8 mouse cellular contexts compared by ENCODE assay signal in the genomic region with DNA sequence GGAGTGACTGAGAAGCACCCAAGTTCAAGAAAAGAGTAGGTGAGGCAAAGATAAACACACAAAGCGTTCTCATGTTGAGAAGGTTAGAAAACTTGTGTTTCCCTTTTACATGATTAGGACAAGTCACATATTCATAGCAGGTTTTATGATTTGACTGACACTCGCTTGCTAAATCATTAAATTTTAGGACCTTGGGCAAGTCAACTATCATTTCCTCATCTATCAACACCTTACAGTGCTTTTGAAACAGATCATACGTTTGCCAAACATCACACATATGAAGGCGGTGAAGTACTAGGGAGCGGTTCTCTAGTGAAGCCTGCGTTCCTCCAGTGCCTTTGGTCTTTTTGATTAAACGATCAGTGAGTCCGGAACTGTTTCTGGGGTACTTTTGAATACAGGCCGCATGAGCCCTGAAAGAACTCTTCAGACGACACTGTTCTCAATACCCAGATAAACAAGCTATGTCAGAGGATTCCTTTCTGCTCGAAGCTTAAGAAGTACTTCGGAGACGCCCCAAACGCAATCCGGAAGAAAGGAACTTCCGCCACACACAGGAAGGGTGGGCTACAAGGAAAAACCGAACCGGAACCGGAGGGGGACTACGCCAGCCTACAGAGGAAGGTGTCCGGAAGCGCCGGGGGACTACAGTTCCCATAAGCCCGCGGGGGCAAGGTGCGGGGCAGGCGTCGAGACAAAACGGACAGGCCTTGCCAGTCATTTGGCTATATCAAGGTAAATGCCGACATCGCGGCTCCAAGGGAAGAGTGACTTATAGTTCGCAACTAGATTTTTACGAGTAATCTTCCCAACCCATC. TPM values are rescaled to one million over a fixed set of nuclear protein-coding genes. Genes with fewer than 3 reads are reported as not detected.
DNase-seq lines count a peak whose midpoint lies in the region; ATAC-seq and TF ChIP-seq lines count a peak whose summit lies in the region.

A gene (plus strand): TSS at position 616 of the 818 bp plus-strand sequence.

- peak within 1 kb of the TSS; percentile 95 for H3K9ac ChIP-seq in hindbrain, embryonic 13.5 days

- H3K4me1 ChIP-seq in hindbrain, embryonic 13.5 days (replicated peaks) = peaks cover 13% of the 10 kb centered on the region

- peaks cover 2% of the 10 kb centered on the region; the same call in 1 of the 2 replicates for H3K36me3 ChIP-seq in hindbrain, embryonic 13.5 days

- H3K9me3 ChIP-seq in hindbrain, embryonic 13.5 days = no peaks in the 10 kb centered on the region

- H3K4me3 ChIP-seq in hindbrain, embryonic 13.5 days = peak within 1 kb of the TSS; percentile 74

- CTCF ChIA-PET in Patski (lab: Charles Lee) = interaction anchor here (1.6 kb wide), 1 partner anchor 24 kb away, joined by 5 read pairs; no protein-coding TSS in a partner anchor

- peak; percentile 86 for ATAC-seq in Patski
- ATAC-seq in hindbrain, embryonic 13.5 days (ENCODE audit: low FRiP score) = peak; percentile 96

- in situ Hi-C loops in Patski (cut with MboI; ENCODE audit: low pct_unique_long_range_greater_than_20kb) = no loop called here

- POLR2A ChIA-PET in Patski (lab: Charles Lee) = interaction anchor here (0.9 to 1.4 kb wide), 3 partner anchors 11 to 28 kb away, joined by 3 to 6 read pairs (median 3); no protein-coding TSS in a partner anchor

- peaks cover 5% of the 10 kb centered on the region for H3K27me3 ChIP-seq in Patski
- no peaks in the 10 kb centered on the region for H3K27me3 ChIP-seq in hindbrain, embryonic 13.5 days

- H3K27ac ChIP-seq in hindbrain, embryonic 13.5 days = peak within 1 kb of the TSS; percentile 98

- peak within 1 kb of the TSS; percentile 97 for H3K4me2 ChIP-seq in hindbrain, embryonic 13.5 days

- 2% methylated on average over 34 of the region's 34 CpGs for WGBS in hindbrain, embryonic 13.5 days

- peak; percentile 81 for DNase-seq in Patski (ENCODE audit: low read depth, low spot score)
- peak; percentile 95 to 96 for DNase-seq in cerebellum, postnatal 14 days
- peak; percentile 91 for DNase-seq in frontal cortex, postnatal 14 days (ENCODE audit: low spot score in 2 of 2)
- peak; percentile 84 to 86 for DNase-seq in layer of hippocampus, postnatal 25 days (ENCODE audit: extremely low spot score in 1 of 2, low spot score in 1 of 2)
- DNase-seq in lung, postnatal 25 days (ENCODE audit: low spot score) = peak; percentile 98
- DNase-seq in retina, embryonic 14.5 days (ENCODE audit: low spot score) = peak; percentile 96
- DNase-seq in thymus, postnatal 4 days = peak; percentile 93

- TF ChIP-seq CTCF in Patski (IDR thresholded peaks at IDR 0.05) = no peak

RNA-seq across cellular contexts. Expression of the gene that starts here (rescaled TPM):
- 51.7 TPM for polyA plus RNA-seq in Patski (2021)
- polyA plus RNA-seq in hindbrain, embryonic 13.5 days (2015; fragmentation: Nextera tagmentation; extraction: Ambion mirVana) = 76.8 and 84.6 TPM in 2 replicates
- 10 to 100 TPM; 79.1 to 84.2 TPM for total RNA-seq in layer of hippocampus, postnatal 25 days (2021)

Comparison
In these comparisons a context has a peak if more than half of its experiments do, and no peak if none do; other contexts are left out.
1. Peak in every context shown above with its lines: DNase-seq, ATAC-seq, H3K4me3 ChIP-seq and H3K27ac ChIP-seq.